Mouse (Mus musculus) cerebellum, adult 9-10 months (tissue): ENCODE measurements around the gene Dpf2.
A peak's percentile ranks its signal among the peaks of the same experiment; 100 is the strongest.

Source experiments
- DNase-seq: peaks from one replicate; pipeline ENCODE4 v3.0.0; 2022

Dpf2 gene

GRCm38 (mm10) chr19:5913007-5913719 lies at the start of gene Dpf2:
Dpf2 (minus strand) TSS chr19:5913010.
- no peak for DNase-seq

GRCm38 (mm10) chr19:5957371-5957770 lies 44.6 kb upstream of the Dpf2 start:
- no peak for DNase-seq

- DNase-seq, result peak; percentile 87
Measured at GRCm38 (mm10) chr19:5956685-5957084, 43.9 kb upstream of the Dpf2 start.

- DNase-seq, result no peak
Measured at GRCm38 (mm10) chr19:5955704-5956670, 43.2 kb upstream of the Dpf2 start.

GRCm38 (mm10) chr19:5954936-5955335 lies 42.1 kb upstream of the Dpf2 start:
- DNase-seq, result no peak

- DNase-seq, result no peak
Measured at GRCm38 (mm10) chr19:5954031-5954710, 41.4 kb upstream of the Dpf2 start.

GRCm38 (mm10) chr19:5953201-5953770 lies 40.5 kb upstream of the Dpf2 start:
- DNase-seq, result no peak

GRCm38 (mm10) chr19:5952071-5952691 lies 39.4 kb upstream of the Dpf2 start:
- DNase-seq, result no peak

- DNase-seq, result no peak
Measured at GRCm38 (mm10) chr19:5951631-5952030, 38.8 kb upstream of the Dpf2 start.

- no peak for DNase-seq
Measured at GRCm38 (mm10) chr19:5950218-5950617, 37.4 kb upstream of the Dpf2 start.

GRCm38 (mm10) chr19:5945891-5946290 lies 33.1 kb upstream of the Dpf2 start:
- no peak for DNase-seq

GRCm38 (mm10) chr19:5945027-5945426 lies 32.2 kb upstream of the Dpf2 start:
- DNase-seq, result no peak

GRCm38 (mm10) chr19:5944145-5944544 lies 31.3 kb upstream of the Dpf2 start:
- no peak for DNase-seq

GRCm38 (mm10) chr19:5943404-5943803 lies 30.6 kb upstream of the Dpf2 start:
- no peak for DNase-seq

- DNase-seq, result no peak
Measured at GRCm38 (mm10) chr19:5942581-5942980, 29.8 kb upstream of the Dpf2 start.

GRCm38 (mm10) chr19:5940656-5941055 lies 27.8 kb upstream of the Dpf2 start:
- DNase-seq, result no peak

- DNase-seq, result peak; percentile 93
Measured at GRCm38 (mm10) chr19:5940173-5940572, 27.4 kb upstream of the Dpf2 start.

- DNase-seq, result peak; percentile 54
Measured at GRCm38 (mm10) chr19:5939715-5940114, 26.9 kb upstream of the Dpf2 start.

- no peak for DNase-seq
Measured at GRCm38 (mm10) chr19:5938516-5938915, 25.7 kb upstream of the Dpf2 start.

GRCm38 (mm10) chr19:5937836-5938406 lies 25.1 kb upstream of the Dpf2 start:
- DNase-seq, result no peak

- no peak for DNase-seq
Measured at GRCm38 (mm10) chr19:5937095-5937835, 24.5 kb upstream of the Dpf2 start.
